Mouse (Mus musculus) CD4-positive, CD25-positive, alpha-beta regulatory T cell, adult 4 months (primary cell): ENCODE results near the gene Klf4. TPM values are rescaled to one million over a fixed set of nuclear protein-coding genes. Genes with fewer than 3 reads are reported as not detected.

Source experiments
- ATAC-seq: one replicate; pipeline ENCODE4 v1.8.0; 2017
- polyA plus RNA-seq, 2 experiments: library from polyadenylated mRNA; unstranded; fragments of 100-300 nt; shearing (Covaris generic); gene quantifications; one replicate each; pipeline ENCODE4 v1.2.1; 2017

The Klf4 gene
- polyA plus RNA-seq, 2 experiments from 2014 or later, result 0.69 to 0.90 TPM

DNA sequence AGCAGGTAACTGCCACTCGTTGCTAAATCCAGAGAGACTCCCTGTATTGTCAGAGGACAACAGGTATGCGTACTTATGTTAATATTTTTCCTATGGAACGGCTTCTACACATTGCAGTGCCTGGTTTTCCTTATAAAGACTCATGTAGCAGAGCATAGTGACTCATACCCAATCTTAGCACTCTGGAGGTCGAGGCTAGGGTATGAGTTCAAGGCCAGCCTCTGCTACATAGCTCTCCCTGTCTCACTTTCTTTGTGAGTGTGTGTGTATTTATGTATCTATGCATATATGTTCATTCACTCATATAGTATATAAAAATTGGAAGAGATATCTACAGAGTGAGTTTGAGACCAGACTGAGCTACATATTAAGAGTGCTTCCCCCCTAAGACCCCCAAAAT lies 8.3 kb downstream of the Klf4 start:
- ATAC-seq, result no peak

DNA sequence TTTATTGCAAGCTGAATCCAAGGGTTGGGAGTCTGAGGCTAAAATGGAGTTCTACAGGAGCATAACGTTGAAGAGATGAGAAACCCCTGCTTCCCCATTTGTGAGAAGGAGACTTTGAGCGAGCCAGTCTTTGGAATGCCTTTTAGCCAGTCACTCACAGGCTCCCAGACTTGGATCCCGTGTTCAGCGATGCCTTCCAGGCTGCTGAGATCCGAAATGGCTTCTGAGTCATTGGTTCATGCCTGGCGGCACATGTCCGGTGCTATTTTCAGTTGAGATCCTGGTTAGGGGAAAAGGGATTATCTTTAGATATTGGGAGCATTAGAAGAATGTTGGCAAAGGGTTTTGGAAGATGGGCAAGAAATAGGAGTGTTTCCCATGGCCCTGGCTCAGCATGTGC lies 14.8 kb downstream of the Klf4 start:
- ATAC-seq, result no peak

DNA sequence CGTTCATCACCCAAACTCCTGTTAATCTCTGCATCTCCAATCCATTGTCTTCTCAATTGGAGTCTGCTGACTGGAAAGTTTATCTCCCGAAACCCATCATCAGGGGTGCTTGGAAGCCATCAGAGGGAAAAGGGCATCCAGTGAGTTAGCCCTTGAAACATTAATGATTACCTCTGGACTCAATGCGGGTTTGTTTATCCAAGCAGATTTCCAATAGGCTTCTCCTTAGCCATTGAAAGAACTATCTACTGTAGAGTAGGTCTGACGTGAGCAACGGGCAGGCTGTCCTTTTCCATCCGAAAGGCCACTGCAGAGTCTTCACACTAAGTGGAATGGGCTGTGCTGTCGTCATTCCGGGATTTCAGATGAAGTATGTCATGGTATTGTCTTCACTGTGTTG lies 16.2 kb downstream of the Klf4 start:
- no peak for ATAC-seq

DNA sequence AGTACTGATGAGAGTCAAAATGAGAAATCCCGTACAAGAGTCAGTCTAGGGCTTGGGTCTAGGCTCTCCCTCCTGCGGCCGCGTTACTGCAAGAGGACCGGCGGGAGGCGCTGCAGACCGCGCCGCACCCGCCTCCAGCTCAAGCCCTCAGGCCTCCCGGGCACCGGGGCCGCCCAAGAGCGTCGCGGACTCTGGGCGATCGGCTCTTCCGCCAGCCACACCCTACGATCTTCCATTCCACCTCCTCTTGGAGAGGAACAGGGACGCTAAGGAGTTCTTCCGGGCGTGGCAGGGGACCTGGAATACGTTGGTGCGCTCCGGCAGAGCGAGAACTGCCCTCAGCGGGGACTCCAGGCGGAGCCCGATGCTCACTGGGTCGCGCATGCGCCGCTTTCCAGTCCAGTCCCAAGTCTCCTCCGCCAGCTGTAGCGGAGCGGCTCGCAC lies 17.5 kb downstream of the Klf4 start:
- ATAC-seq, result peak; percentile 84

GRCm38 (mm10) chr4:55513615-55514279 lies 18.5 kb downstream of the Klf4 start:
- ATAC-seq, result no peak

- ATAC-seq, result no peak
Observed at GRCm38 (mm10) chr4:55511389-55511788, 20.9 kb downstream of the Klf4 start.

DNA sequence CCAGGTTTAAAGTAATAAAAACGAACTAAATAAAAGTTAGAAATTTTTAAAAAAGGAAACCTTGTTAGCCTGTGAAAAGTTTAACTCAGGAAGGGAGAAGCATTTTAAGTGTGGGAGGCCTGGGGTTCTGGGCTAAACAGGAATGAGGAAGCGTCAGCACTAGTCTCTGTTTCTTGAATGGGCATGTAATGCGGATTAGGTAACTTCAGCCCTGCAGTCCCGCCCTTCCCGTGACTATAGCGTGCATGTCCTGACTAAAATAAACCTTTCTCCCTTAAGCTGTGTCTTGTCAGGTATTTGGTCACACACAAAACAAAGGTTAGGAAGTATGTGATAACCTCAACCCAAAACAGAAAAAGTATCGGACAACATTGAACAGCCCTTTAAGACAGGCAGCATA lies 23.6 kb downstream of the Klf4 start:
- no peak for ATAC-seq

- ATAC-seq, result no peak
Observed at GRCm38 (mm10) chr4:55498621-55499020, 33.6 kb downstream of the Klf4 start.

- no peak for ATAC-seq
Observed at GRCm38 (mm10) chr4:55496416-55496815, 35.9 kb downstream of the Klf4 start.

GRCm38 (mm10) chr4:55493261-55493660 lies 39.0 kb downstream of the Klf4 start:
- no peak for ATAC-seq

GRCm38 (mm10) chr4:55489328-55489727 lies 42.9 kb downstream of the Klf4 start:
- peak; percentile 85 for ATAC-seq

GRCm38 (mm10) chr4:55488604-55489003 lies 43.7 kb downstream of the Klf4 start:
- ATAC-seq, result peak; percentile 35

GRCm38 (mm10) chr4:55480322-55480767 lies 51.9 kb downstream of the Klf4 start:
- ATAC-seq, result peak; percentile 69

- no peak for ATAC-seq
Observed at GRCm38 (mm10) chr4:55478333-55478732, 53.9 kb downstream of the Klf4 start.

GRCm38 (mm10) chr4:55477933-55478332 lies 54.3 kb downstream of the Klf4 start:
- ATAC-seq, result no peak

DNA sequence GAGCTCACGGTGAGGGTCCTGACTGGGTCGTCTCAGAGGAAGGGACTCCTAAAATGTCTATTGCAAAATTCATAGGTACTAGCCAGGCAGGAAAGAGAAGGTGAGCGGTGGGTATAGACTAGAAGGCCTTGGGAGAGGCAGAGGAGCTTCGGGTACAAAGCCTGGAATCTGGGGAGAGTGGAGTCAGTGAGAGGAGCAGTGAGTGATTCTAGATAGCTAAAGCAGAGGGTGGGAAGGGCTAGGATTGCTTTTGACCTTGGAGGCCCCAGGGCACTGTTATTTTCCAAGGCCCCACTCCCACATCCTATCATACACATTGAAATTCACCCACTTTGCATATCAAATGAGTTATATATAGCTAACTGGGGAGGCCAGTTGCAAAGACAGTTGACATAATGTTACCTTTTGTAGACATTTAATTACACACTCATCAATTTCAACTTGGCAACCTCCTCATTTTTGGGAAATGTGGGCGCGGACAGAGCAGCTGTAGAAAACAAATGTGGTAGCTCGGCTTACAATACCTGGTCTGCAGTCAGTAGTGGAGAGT lies 55.0 kb downstream of the Klf4 start:
- no peak for ATAC-seq

Other genes starting within 250 kb of the Klf4 start
- gene Rad23b, start 182.4 kb downstream of the Klf4 start, polyA plus RNA-seq, result 10 to 100 TPM; 13.0 to 18.1 TPM